Mouse (Mus musculus) urinary bladder, postnatal 25 days (tissue): ENCODE data around the gene Itga4.
A peak's percentile ranks its signal among the peaks of the same experiment; 100 is the strongest.

Source experiments
- DNase-seq: peaks from one replicate; pipeline ENCODE4 v3.0.0; 2022; ENCODE audit warnings: low spot score

Itga4 gene

DNA sequence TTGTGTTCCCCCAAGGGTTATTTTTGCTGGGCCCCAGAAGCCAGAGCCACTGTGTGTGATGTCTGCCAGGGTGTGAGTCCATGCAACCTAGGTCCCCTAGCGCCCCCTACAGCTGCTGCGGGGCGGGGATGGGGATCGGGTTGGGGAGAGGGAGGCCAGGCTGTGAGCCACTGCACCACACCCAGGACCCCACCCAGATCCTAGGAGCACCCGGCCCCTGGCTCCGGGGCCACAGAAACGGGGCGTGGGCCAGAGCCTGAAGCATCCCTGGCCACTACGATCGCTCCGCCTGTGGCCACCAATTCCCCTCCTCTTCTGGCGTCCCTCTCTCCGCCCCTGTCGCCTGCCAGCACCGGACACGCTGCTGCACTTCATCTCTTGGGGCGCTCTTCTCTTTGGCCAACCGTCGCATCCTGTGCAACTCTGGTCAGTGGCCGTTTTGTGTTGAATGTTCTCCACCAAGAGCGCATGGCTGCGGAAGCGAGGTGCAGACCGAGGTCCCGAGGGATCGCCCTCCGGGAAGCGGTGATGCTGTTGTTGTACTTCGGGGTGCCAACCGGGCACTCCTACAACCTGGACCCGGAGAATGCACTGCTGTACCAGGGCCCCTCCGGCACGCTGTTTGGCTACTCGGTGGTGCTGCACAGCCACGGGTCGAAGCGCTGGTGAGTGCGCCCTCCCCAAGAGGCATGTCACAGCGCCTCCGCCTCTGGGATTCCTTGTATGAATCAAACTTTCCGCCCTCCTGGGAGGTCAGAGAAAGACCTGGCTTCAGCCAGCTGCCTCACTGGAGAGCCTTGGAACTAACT is at the start of gene Itga4:
Itga4 (plus strand) TSS at position 235 of the 809 bp plus-strand sequence.
- peak; percentile 26 for DNase-seq

DNA sequence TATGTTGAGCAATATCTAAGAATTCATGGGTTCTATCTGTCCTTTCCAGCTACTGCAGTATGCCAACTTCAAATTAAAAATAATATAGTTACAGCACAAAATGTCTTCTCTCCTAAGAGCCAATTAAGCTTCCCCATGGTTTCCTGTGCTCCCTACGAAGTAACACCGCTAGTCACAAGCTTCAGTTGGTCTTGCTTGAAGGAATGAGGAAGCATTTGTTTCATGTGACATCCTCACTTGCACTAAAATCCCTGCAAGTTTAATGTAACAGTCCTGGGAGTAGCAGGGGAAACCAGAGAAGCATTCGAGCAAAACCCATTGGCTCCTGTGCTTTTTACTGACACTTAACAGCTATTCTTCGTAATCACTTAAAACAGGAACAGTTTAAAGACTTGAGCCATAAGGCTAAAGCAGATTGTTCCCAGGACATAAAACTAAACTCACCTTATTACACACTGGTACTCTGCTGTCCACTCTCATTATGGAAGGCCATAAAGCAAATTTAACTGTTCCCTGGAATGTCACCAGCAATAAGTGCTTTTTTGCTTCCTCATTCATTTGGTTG is 49.0 kb upstream of the Itga4 start:
- no peak for DNase-seq

DNA sequence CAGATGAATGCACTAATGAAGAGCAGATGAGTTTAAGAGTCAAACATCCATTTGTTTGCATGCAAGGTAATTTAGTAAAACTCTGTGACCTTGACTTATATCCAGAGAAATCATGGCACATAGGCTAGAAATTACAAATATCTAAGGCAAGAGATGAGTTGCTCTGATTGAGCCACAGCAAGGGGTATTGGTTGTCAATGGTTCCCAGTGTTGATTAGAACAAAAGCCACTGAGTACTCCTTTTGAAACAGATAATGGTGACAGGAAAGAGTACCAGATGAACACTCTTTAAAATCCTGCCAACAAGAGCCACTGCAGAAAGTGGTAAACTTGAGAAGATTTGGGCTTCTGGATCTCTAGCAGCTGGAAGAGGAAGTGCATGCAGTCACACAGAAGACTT is 40.2 kb upstream of the Itga4 start:
- DNase-seq = no peak

DNA sequence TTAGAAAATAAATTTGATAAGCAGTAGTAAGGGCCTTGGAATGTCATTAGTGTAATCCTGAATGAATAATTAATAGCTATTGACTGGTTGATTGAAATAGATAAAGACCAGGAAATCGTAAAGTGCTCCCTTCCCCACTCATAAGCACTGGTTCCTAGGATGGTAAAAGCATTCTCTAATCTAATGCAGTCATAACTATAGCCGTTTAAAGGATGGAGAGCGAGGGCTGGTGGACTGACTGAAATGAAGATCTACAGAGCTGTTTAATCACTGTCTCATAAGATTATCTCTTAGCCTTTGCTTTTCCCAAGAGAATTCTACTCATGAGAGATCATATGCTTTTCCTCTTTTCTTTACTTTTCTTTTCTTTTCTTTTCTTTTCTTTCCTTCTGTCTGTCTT is 39.7 kb upstream of the Itga4 start:
- DNase-seq = no peak

DNA sequence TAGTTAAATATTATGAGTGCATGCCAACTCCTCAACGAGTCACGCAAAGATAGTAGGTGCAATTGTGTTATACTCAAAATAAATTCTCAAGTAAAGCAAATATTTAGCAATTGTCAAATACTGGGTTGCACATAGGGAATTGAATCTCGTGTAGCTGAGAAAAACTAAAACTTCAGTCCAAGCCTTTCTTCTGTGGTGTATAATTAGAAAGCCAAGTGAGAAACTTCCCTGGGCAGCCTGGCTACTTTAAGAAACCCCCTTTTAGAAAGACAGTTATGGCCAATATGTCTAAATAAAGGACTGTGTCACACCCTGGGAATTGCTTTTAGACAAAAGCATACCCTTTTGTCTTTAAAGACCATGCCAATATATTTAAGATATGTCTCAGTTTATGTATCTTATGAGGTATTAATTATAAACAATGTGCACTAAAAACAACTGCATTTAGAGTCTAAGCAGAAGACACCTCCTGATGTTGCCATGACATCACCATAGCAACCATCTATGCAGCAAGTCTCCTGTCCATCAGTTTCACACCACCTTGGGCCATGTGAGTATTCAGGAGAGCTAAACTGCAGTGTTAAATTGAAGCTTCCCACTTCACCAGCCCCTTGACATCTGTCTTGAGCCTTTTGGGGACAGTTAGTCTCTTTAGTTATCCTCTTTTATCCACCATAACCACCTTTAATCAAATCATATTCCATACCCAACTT is 30.4 kb upstream of the Itga4 start:
- DNase-seq = no peak

DNA sequence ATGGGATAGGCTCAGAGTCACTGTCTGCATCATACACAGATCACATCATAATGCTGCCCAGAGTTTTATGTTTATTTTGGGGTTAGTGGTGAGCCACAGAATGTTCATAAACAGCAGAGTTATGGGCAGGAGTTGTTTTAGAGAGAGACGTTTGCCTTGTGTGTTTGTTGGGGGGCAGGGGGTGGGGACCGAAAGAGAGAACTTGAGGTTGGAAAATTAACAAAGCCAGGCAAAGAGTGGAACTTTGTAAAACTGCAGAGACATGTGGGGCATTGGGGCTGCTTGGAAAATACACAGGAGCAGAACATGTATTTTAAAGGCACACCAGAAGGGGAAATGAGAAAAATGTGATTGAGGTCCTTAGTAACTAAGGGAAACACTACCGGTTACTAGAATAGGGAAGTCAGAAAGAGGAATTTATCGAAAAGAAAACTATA is 27.4 kb upstream of the Itga4 start:
- no peak for DNase-seq

DNA sequence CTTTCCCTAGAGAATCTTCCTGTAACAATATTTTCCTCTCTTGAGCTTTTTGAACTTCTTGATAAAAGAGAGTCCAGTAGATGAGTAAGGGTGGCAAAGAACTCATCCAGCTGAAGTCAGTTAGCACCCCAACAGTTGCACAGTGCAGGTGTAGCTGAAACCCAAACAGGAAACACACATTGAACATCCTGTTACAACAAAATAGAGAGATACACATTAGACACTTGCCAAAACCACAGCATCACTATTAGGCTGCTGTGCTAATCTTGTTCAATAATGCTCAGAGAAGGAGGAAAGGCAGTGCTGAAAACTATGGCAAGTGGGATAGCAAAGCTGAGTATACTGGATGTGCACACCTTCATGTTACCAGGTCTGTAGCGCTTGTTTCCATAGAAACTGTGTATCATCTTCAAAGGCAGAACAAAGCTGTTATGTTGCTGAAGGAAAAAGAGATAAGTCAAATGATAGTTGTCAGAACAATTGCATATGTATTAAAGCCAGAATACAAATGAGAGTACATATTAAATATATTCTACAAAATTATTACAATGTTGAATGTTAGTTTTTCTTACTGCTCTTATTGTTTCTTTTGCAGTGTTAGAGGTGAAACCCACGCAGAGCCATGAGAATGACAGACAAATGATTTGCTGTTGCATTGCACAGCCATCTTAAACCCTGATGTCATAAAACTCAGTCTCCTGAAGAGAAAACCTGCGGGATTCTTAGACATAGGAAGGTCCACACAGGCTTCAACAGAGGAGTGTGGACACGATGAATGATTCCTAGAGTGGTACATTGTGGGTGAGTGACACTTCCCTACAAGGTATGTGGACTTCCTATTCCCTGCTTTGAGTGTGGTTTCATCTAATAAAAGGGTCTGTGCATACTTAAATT is 23.9 kb upstream of the Itga4 start:
- DNase-seq = no peak

DNA sequence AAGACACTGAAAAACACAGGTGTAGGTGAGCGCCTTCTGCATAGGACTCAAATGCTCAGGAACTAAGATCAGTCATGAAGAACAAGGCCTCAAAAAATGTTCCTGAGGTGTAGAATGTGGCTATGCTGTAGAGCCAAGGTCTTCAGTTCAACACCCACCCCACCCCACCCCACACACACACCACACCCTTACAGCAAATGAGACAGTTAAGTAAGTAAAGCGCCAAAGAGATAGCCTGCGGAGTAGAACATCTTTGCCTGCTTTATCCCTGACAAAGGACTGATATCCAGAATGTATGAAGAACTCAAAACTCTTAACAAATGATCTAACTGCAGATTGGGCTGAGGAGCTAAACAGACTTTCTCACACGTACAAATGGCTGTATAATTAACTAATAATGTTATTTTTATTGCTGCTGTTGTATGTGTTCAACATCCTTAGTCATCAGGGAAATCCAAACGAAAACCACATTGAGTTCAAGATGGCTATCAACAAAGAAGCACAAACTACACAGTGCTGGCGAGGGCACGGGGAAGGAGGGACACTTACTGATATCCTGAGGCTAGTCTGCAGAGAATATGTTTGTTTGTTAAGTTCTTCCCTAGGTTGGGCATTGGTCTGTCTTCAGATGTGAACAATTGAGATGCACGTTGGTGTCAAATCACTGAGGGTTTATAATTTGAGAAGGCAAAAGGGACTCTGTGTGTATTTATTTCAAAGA is 19.3 kb upstream of the Itga4 start:
- no peak for DNase-seq

DNA sequence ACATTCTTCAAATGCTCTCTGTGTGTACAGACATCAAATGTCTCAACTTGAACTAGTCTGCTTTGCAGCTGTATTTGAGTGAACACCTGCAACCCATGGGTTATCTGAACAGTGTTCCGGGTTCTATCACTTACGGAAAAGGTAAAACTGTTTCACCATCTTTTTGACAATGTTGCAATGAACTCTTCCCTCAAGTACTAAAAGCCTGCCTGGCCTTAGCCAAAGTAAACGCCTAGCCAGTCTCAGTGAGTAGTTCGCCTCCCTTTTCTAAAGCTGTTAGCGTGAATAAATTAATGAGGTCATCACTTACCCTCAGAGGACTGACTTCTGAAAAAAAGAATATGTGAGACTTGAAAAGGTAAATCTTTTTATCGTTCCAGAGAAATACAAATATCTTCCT is 18.0 kb upstream of the Itga4 start:
- DNase-seq = no peak

DNA sequence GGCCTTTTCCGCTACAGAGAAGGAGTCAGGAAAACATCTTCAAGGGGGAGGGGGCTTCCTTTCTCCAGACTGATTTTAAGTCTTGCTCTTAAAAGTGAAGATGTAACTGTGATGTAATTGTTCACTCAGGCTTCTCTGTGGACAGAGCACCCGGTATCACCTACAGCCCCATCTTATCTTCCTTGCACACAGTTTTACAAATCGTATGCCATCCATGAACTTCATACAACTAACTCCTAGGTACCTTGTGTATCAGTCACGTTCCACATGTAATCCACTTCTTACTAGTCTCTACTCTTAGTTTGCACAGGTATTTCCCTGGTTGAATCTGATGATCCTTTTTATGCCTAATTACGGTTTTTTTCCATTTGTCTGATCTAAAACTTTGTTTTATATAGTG is 10.9 kb upstream of the Itga4 start:
- DNase-seq = no peak

DNA sequence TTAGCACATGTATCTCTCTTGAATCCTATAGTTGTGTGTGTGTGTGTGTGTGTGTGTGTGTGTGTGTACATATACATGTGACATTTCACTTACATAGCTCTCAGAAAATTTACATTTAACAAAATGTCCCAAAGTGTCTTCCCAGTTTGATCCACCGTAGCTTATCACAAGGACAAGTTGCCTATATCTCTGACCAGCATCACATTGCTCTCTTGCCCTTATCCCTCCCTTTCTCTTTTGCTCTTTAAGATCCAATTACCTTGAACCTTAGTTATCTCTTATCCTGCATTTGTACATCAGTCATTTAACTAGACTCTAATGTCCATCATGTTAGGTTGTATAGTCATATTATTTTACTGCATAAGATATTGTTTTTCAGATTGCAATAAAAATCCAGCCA is 10.5 kb upstream of the Itga4 start:
- no peak for DNase-seq

DNA sequence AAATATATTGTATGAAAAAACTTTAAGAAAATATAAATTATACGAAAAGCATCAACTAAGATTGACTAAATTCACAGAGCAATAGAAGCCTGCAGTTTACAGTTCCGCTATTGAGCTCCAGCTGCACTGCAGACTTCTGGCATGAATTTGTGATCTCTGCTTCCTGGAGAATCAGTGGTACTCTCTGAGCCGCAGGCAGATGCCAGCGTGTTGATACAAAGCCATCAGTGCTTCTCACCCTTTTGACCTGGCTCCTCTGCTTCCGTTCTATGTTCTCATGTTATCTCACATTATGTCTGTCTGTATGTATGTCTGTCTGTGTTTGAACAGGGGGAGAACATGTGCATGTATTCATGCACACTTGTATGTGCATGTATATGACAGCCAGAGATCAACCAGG is 6.9 kb upstream of the Itga4 start:
- DNase-seq = no peak

DNA sequence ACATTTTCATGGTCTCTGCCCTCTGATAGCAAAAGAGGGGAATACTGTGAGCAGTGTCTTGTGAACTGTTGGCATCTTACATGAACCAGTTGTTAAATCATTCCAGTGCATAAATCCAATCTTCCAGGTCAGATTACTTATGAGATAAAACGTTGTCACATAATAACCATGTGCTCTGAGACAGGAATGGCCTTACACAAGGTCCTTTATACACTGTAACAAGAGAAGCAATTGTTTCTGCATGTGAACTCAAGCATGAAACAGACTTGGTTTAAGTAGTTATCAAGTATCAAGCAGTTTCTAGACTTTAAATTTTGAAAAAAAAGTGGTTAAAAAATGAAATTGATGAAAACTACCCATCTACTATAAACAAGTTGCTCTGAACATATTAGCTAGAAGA is 4.7 kb upstream of the Itga4 start:
- DNase-seq = no peak

DNA sequence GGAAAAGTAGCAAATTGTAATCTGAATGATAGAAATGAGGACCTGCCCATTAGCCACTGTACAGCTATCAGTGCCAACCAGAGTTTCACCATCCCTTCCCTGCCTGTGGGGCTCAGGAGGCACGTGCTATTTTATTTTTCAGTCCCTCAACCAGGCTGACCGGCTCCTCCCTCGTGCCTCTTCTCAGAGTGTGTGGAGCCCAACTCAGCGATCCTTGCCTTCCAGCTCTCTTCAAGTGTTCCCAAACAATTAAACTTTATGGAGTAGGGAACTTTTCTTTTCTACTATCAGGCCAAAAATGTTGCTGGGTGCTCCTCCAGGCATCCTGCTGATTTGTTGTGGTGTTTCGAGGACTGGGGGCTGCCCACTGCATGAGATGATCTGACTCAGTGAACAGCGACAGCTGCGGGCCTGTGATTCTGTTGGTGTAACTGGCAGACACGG is 1.4 kb upstream of the Itga4 start:
- DNase-seq = no peak

DNA sequence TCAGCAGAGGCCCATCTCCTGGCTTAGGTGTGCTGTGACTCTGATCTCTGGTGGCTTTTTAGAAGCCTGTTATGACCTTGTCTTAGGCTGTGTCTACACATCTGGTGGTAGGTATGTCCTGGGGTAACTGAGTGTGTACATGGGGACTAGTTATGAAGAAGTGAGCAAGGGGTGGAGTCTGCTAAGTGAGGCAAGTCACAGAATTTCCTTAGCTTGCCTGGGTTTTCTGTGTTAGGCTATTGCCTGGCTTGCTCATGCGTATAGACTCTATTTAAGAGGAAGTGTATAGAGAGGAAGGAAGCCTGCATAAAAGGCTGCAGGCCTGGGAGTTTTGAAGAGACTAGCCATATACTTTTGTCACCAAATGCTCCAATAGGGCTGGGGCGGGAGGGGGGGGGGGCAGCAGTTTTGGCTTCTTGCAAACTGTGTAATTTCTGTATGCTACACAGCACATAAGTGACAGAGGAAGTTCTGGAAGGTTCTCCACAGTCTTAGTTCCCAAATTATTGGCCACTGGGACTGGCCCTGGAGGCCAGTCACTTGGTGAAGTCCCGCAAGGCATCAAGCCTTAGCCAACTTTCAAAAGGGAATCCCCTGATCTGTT is 536 bp upstream of the Itga4 start:
- DNase-seq = no peak

DNA sequence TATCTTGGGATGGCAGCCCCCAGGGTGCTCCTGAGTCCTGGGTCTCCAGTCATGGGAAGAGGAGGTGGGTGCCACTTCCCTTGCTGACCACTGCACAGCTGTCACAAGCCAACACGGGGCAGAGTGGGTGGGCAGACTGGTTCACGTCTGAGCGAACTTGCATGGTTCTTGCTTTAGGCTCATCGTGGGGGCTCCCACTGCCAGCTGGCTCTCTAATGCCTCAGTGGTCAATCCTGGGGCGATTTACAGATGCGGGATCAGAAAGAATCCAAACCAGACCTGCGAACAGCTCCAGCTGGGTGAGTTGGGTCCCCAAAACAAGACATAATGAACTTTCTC is 744 bp downstream of the Itga4 start:
- no peak for DNase-seq

DNA sequence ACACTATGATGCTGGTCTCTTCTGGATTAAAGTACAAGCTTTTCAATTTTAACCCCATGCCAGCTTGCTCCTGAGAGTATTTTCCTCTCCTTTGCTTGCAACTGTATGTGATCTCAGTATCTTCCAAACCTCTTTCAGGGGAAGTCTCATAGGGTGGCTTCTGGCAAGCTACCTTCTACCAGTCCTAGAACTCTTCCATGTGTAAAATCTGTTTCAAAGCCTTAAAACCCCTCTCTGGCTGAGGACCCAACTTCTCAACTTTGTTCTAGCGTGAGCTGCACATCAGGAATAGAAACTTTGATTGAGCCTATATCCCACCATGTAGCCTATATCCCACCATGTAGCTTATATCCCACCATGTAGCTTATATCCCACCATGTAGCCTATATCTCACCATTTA is 1.1 kb downstream of the Itga4 start:
- DNase-seq = no peak

DNA sequence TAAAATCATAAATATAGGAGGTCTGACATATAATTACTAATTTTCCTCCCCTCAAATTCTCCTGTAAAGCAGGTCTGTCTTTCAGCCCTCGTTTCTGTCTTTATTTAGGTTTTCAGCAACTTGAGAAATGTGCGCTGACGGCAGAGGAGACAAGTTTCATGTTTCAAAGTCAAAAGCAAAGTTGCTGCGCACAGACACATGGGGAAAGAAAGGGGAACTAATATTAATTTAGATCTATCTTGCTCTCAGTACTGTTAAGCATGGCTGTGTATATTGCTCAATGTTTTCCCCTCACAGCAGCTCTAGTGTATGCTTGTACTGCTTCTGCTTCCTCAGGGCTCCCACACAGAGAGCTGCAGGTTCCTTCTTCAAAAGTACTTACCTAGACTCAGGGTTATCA is 1.7 kb downstream of the Itga4 start:
- DNase-seq = no peak

DNA sequence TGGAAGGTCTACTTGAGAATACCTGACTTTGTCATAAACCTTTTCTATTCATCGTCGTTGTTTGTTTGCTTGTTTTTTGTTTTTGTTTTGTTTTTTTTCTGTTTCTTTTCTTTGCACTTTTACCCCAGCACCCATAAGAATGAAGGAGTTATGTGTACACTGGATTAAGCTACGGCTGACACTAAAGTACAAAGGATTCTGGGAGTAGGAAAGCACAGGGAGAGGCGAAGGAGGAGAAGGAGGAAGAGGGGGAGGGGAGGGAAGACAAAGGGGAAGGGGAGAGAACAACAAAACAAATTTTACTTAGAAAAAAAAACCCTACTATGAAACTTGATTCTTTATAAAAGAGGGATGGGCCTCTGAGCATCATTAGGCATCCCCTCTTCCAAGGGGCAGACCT is 2.2 kb downstream of the Itga4 start:
- DNase-seq = no peak

DNA sequence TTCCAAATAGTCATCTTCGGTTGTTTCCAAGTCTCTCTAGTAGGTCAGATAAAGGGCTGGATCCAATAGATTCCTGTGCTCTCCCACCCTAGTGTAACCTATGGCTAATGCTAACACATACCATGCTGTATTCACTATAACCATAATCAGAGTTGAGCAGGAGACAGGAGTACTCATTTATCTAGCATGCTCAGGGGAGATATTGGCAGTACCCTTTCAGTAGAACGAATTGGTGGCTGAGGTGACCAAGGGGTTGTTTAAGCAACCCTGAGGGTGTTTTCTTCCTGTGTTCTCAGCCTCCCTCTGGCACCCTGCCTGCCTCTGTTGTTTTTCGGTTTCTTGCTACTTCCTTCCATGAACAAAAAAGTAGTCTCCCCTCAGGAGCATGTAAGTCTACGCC is 4.1 kb downstream of the Itga4 start:
- no peak for DNase-seq

DNA sequence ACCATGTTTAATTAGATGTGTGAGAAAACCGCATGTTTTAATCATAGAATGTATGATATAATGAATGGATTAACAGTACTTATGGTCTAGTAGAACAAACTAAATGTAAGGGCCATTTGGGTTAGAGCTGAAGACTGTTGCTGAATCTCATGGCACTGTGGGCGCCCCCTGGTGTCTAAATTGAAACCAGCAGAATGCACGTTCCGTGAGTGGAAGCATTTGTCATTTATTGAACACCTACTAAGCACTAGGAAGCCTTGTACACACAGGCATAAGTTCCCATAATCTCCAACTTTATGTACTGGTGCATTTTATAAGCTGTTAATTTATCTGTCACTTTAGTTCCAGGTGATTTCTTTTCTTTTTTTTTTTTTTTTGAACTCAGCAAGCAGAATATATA is 10.4 kb downstream of the Itga4 start:
- DNase-seq = peak; percentile 67
